Mouse (Mus musculus) heart, adult 8-10 months (tissue): ENCODE results near the gene Hist1h2af. TPM values are rescaled to one million over a fixed set of nuclear protein-coding genes. Genes with fewer than 3 reads are reported as not detected.

Source experiments
- DNase-seq: peaks from one replicate; pipeline ENCODE4 v3.0.0; 2022; ENCODE audit warnings: low spot score
- total RNA-seq, 4 experiments: library from RNA; stranded (reverse); gene quantifications; 2 replicates each; pipeline ENCODE4 v1.2.4; 2022

Gene Hist1h2af
- total RNA-seq, 4 experiments from 2014 or later = 2.4 to 17.9 (median 5.5) TPM

DNA sequence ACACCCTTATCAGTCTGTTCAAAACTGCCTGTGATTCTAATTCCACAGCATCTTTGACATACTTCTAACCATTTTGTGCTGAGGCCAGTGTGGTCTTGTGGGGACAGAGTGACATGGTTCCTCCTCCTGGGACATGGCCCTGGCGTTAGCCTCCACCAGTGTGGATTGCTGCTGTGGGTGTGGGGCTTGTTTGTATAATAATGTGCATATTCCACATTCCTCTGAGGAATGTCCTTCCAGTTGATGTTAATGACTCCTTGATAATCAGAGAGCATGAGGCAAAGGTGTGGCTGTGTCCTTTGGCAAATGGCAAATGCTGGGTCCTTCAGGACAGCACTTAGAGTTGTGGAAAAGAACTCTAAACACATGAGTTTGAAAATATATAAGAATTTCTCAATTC lies 20.2 kb upstream of the Hist1h2af start:
- DNase-seq = no peak

DNA sequence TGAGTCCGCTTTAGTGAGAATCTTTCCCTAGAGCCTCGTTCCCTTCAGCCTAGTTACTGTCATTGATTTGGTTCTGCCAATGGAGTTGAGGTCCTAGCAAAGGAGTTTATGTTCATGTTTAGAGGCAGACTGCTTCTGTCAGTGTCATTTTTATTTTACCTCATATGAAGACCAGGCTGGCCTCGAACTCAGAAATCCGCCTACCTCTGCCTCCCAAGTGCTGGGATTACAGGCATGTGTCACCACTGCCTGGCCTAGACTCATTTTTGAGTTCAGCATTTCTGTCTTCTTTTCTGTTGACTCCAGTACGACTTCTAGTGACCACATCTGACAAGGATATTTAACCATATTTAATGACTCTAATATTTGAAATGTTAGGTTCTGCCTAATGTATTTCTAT lies 18.4 kb upstream of the Hist1h2af start:
- DNase-seq = no peak

GRCm38 (mm10) chr13:23515826-23516620 lies 17.7 kb upstream of the Hist1h2af start:
- DNase-seq = no peak

DNA sequence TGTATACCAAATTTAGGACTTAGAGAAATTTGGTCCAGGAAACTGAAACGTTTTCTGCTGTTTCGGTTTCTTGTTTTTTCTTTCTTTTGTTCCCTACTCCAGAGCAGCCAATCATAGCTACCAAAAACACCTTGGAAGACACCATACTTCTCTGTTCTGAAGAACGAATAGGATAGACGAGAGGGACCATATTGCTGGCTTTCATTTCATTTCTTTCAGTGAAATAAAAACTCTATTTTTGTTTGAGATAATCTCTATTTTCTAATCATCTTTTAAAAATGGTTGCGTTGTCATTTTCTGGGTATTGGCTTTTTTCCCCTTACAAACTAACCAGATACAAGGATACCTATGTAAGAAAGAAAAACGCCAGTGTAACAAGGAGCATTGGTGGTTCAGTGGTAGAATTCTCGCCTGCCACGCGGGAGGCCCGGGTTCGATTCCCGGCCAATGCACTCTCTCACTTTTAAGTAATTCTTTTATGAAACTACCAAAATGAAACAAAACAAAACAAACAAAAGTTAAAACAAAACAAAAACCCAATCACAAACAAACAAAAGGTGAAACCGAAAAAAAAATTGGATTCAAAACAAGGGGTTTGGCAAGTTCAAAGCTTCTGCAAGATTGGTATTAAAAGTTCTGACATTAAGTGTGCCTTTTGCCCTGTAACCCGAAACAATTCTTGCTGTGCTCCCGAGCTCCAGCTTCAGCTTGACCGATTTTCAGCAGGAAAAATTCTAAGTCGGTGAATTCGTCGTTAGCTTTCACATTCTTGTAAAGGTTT lies 16.7 kb upstream of the Hist1h2af start:
- peak; percentile 84 for DNase-seq

- DNase-seq = peak; percentile 95
These were observed 16.0 kb upstream of the Hist1h2af start for GRCm38 (mm10) chr13:23517603-23518294.

GRCm38 (mm10) chr13:23518295-23518603 lies 15.5 kb upstream of the Hist1h2af start:
- no peak for DNase-seq

- DNase-seq = peak; percentile 91
These were observed 14.8 kb upstream of the Hist1h2af start for GRCm38 (mm10) chr13:23518885-23519284.

GRCm38 (mm10) chr13:23519416-23519815 lies 14.3 kb upstream of the Hist1h2af start:
- peak; percentile 91 for DNase-seq

DNA sequence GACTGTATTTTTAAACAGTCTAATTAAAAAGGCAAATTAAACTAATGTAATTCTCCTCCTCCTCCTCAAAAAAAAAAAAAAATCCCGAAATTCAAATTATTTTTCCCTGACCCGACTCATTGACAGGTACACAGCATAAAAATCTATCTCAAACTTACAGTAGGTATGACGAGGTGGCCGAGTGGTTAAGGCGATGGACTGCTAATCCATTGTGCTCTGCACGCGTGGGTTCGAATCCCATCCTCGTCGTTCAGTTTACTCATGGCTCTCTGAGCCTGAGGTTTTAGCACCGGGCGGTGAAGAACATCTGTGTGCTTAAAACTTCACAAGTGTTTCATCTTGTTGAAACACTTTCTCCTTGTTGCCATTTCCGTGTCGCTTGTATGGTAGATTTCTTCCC lies 12.0 kb upstream of the Hist1h2af start:
- peak; percentile 84 for DNase-seq

DNA sequence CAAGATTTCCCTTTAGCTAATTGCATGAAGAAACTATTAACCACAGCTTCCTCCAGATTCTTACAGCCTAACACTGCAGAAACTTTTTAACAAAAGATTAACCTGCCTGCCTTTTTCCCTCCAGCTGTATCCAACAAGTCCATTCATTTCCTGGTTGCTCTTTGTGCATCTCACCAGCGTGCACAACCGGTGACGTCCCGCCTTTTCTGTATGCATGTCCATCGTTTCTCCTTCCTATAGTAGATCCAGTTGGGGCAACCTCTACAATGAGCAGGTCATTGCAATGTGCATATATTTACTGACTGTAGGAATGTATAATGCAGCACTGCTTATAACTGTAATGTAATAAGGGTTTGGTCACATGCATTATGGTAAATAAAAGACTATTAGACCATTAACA lies 9.7 kb upstream of the Hist1h2af start:
- DNase-seq = no peak

- peak; percentile 54 for DNase-seq
These were observed 9.1 kb upstream of the Hist1h2af start for GRCm38 (mm10) chr13:23524654-23525053.

GRCm38 (mm10) chr13:23525901-23526300 lies 7.8 kb upstream of the Hist1h2af start:
- no peak for DNase-seq

GRCm38 (mm10) chr13:23526312-23526711 lies 7.4 kb upstream of the Hist1h2af start:
- DNase-seq = peak; percentile 94

DNA sequence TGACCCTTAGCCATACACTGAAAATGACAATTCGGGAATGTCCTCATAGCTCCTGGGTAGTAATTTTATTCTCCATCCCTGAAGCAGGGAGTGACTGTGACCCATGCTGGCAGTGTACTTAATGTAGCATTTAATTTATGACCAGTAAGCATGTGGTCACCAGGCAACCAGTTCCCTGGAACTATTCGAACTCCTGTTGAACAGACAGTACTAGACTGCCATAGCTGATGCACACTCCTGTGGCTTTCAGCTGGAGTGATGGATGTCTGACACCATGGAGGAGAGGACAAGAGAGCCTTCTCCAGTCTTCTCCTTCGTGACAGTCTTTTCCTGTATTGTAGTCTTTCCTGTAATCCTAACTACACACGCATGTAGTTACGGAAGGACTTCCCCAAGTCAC lies 4.7 kb upstream of the Hist1h2af start:
- no peak for DNase-seq

DNA sequence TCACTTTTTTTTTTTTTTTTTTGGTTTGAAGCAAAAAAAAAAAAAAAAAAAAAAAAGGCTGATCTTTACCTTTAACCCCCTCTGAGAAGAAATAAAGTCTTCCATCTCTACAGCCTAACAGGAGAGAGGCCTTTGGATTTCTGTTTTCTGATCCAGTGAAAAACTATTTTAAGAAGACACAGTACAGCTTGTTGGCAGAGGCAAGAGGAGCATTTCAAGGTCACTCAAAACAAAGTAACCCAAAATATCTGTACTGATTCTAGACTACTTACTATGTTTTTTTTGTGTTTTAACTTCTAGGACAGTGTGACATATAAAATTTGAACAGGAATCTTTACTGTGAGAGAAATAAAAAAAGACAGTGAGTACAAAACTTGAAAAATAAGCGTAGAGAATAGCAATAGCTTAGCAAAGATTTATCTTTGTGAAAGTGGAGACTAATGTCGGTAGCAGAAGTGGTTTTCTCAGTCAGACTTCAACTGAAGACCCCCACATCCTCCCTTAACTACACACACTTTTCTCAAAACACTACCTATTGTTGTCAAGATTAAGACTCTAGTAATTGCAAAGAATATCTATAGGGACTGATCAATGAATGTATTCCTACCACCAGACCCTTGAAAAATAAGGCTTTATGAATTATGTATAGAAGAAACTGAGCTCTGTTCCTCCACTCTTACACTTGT lies 4.1 kb upstream of the Hist1h2af start:
- DNase-seq = no peak

- peak; percentile 88 for DNase-seq
These were observed 3.4 kb upstream of the Hist1h2af start for GRCm38 (mm10) chr13:23530181-23530900.

DNA sequence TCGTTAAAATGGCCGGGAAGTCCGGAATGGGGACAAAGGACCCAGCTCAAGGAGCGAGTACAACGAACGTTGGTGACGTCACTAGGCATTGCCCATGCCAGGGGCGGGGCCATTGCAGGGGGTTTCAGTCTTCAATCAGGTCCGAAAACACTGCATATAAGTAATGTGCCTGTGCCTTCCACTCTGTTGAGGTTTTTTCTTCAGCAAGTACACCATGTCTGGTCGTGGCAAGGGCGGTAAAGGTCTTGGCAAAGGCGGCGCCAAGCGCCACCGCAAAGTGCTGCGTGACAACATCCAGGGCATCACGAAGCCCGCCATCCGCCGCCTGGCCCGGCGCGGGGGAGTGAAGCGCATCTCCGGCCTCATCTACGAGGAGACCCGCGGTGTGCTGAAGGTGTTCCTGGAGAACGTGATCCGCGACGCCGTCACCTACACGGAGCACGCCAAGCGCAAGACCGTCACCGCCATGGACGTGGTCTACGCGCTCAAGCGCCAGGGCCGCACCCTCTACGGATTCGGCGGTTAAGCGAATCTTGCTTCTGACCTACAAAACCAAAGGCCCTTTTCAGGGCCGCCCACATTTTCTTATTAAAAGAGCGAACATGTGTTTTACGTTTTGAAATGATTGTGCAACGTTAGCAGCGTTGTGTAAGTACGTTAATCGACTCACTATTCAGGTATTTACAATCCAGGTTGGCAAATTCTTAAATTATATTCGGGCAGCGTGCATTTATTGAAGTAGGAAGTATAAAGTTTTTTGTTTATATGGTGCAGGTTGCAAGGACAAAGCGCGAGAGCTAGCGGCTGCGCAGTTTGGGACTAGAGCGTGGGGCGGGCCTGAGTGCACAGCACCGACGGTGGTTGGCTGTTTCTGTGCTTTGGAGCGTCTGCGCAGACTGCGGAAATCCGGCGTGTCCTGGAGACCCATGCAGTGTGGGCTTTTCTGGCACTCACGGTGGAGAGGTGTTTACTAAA lies 2.5 kb upstream of the Hist1h2af start, which contains the start of gene Hist1h4h:
Gene Hist1h4h (plus strand): TSS at position 150 of the 975 bp plus-strand sequence.
- DNase-seq = peak; percentile 99

DNA sequence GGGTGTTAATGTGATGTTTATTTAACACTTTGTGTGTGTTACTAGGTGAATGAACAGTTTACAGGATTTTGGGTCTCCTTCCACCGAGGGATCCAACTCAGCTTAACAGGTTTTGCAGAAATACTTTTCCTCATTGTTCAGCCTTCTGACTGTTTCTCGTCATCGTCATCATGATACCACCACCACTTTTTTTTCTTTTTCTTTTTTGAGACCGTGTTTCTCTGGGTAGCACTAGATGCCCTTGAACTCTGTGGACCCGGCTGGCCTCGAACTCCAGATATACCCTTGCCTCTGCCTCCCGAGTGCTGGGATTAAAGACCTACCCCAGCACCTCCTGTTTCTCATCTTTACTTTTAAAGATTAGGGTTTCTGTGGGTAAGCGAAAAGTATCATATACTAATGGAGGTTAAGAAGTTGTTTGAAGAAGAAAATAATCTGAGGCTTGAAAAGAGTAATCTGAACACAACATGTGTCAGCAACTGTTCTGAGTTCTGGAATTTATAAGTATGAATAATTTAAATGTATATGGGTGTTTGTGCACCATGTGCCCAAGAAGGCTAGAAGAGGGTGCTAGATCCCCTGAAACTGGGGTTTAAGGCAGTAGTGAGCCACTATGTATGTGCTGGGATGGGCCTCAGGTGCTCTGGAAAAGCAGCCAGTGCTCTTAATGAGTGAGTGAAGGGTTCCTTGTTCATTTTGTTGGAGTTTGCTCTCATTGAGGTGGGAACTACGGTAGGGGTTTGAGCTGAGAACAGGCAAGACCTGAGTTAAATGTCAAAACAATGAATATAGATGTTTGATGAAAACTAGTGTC lies 1.2 kb upstream of the Hist1h2af start:
- DNase-seq = no peak
